Mouse (Mus musculus) spleen, postnatal 4 days (tissue): Measurements from ENCODE around the gene Ddr1.

Experiments
- DNase-seq, 2 experiments: peaks; one replicate each; pipeline ENCODE4 v3.0.0; 2022; ENCODE audit warnings: low spot score in 2 of 2

Gene Ddr1

GRCm38 (mm10) chr17:35721676-35722075, 17.3 kb upstream of the Ddr1 start:
- DNase-seq: no peak

DNA sequence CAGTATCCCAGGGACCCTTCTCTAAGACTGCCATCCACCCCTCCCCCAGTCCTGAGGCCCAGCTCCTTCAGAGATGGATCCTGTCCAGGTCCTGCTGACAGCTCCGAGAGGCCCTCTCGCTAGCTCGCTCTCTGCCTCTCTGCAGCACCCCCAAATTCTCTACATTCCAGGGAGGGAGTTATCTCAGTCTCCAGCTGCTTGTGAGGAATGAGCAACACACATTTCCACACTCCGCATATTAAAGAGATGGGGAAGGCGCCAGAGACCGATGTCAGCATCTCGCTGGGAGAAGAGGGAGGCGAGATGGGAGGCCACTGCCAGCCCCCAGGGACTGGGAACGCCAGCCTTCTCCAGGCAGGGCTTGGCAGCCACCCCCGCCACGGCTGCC, 15.9 kb upstream of the Ddr1 start:
- no peak for DNase-seq

- DNase-seq: no peak
Observed at GRCm38 (mm10) chr17:35719616-35720339, 15.4 kb upstream of the Ddr1 start.

- DNase-seq: no peak
Observed at GRCm38 (mm10) chr17:35717080-35717479, 12.7 kb upstream of the Ddr1 start.

- no peak for DNase-seq
Observed at GRCm38 (mm10) chr17:35716114-35716513, 11.7 kb upstream of the Ddr1 start.

- DNase-seq: no peak
Observed at GRCm38 (mm10) chr17:35710705-35711347, 6.4 kb upstream of the Ddr1 start.

DNA sequence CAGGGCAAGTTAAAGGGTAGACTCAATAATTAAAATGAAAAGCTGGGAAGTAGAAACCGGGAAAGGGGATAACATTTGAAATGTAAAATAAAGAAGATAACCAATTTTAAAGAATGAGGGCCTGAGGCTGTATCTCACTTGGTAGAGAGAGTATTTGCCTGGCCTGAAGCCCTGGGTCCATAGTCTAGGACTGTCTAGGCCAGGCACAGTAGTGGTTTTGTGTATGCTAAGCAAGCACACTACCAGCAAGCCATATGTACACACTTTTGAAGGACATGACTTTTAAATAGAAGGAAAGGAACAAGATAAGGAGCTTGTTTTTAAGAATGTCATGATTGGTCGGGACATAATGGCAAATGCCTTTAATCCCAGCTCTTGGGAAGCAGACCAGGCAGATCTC, 4.2 kb upstream of the Ddr1 start:
- DNase-seq: no peak

GRCm38 (mm10) chr17:35707929-35708328, 3.5 kb upstream of the Ddr1 start:
- DNase-seq: no peak

- peak in 1 of 2 experiments; percentile 70 for DNase-seq
Observed at GRCm38 (mm10) chr17:35705836-35706235, 1.4 kb upstream of the Ddr1 start.

DNA sequence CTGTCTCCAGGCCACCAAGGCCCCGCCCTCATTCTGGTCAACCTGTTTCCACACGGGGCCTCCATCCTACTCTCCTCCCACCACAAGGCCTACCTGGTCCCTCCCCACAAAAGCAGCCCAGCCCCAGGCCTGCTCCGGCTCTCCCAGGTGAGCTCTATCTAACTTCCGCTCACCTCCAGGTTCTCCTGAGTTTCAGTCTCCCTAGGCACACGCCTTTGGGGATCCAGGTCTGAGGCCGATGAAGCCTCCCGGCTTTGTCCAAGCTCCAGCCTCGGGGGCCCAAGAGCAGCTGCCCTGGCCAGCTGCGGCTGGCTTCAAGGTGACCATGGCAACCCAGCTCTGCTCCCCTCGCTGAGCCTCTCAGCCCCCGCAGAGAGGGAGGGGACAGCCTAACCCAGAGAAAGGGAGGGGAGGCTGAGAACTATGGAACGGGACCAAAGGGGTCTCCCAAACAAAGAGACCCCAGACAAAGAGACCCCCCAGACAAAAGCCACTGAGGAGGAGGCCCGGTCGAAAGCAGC, 610 bp downstream of the Ddr1 start:
- no peak for DNase-seq

GRCm38 (mm10) chr17:35703065-35703464, 1.4 kb downstream of the Ddr1 start:
- no peak for DNase-seq

GRCm38 (mm10) chr17:35702605-35703004, 1.8 kb downstream of the Ddr1 start:
- DNase-seq: no peak

- no peak for DNase-seq
Observed at GRCm38 (mm10) chr17:35701978-35702461, 2.4 kb downstream of the Ddr1 start.

DNA sequence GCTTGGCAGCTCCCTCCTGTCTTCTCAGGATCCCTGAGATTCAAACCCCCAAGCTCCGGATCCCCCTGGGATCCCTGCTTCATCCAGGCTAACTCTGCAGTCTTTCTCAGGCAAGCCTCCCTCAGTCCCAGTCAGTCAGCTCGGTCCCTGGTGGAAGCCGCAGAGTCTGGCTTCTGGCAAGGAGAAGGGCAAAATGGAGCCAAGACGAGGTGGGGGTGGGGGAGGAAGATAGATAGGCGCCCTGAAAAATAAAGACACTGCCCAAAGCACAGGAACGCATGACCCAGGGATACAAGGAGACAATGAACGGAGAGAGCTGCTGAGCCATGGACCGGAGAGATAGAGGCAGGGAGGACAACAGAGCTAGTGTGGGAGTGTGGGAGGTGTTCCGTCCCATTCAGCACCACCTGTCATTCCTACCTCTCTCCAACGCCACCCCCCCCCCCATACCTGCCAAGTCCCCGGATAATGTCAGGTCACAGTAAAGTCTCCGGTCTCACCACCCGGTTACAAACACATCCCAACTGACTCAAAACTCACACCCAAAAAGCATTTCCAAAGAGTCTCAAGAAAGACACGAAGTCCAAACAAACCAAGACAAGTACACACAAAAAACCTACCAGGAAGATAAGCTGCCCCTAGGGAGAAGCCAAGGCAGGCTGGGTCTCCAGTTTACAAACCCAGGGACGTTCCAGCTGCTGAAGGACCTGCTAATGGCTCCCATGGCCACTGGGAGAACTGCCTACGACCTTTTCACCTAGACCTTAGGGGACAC, 3.0 kb downstream of the Ddr1 start:
- DNase-seq: no peak

GRCm38 (mm10) chr17:35700371-35700961, 4.0 kb downstream of the Ddr1 start:
- DNase-seq: peak; percentile 40 to 69

DNA sequence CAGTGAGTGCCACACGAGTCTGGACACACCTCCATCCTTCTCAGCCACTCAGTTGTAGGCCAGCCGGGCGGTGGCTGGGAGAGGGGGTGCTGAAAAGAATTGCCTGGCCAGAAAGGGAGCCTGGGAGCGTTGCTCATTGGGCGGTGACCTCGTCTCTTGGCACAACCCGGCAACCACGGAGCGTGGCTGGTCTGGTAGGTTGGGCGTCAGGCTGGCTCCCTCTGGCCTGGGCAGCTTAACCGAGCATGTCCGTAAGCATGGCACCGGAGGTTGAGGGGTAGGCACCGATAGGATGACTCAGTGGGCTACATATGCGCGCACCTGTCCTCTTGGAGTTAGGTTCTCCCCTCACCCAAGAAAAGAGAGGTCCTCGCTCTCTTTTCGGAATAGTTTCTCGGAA, 4.5 kb downstream of the Ddr1 start:
- peak in 1 of 2 experiments; percentile 66 for DNase-seq

DNA sequence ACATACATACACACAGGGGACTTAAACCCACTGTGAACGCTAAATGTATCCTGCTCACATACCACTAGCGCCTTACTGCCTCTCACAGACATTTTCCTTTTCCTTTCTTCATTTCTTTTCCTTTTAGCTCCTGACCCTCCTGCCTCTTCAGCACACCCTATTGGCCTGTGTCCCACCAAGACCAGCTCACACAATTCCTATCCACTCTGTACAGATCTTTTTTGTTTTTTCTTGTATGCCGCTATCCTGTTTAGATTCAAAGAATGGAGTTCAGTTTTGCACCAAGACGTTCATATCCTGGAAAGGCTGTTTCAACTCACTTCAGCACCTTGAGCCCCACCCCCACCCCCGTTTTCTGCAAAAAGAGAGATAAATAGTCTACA, 5.9 kb downstream of the Ddr1 start:
- no peak for DNase-seq

- no peak for DNase-seq
Observed at GRCm38 (mm10) chr17:35697759-35698500, 6.5 kb downstream of the Ddr1 start.

DNA sequence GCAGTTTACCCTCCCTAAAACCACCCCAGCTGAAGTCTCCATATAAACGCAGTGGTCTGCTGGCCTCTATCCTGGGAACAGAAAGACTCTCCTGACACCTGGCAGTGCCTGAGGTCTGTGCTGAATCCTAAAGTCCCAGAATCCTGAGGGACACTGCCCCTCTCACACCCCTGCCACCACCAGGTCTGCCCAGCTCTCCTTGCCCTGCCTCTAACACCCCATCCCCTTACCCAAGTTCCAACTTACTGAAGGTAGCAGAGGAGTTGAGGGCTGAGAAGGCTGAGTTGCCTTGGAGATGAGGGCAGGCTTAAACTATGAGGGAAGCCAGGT, 7.0 kb downstream of the Ddr1 start:
- DNase-seq: no peak

DNA sequence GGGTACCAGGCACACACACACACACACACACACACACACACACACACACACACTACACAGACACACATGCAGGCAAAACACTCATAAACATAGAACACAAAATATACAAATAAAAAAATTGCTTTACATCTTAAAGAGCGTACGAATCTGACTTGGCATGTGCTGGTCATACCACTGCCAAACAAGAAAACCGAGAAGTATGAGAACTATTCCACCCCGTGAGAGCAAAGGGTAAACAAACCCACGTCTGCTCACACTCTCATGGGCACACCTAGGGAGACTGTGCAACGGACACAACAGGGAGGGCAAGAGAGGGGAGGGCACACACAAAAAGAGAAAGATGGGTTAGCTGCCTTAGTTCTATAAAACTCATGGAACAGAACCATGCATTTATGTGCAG, 7.7 kb downstream of the Ddr1 start:
- DNase-seq: no peak

- DNase-seq: peak; percentile 38 to 74
Observed at GRCm38 (mm10) chr17:35695289-35695688, 9.1 kb downstream of the Ddr1 start.
